Mouse (Mus musculus): ENCODE results near the gene Vmn2r47. TPM values are rescaled to one million over a fixed set of nuclear protein-coding genes. Genes with fewer than 3 reads are reported as not detected.
"Not testable (repeated sequence)": the region's sequence is repeated elsewhere in the genome, so short reads cannot be mapped to it uniquely, and the experiment has no call there.

Gene Vmn2r47
- not detected in 2 replicates for polyA plus RNA-seq (2016; fragmentation: Nextera tagmentation; extraction: Ambion mirVana)

- WGBS = no CpG with 5 or more reads among the region's 1 CpGs
- H3K9ac ChIP-seq; H3K4me3 ChIP-seq; H3K36me3 ChIP-seq; H3K27ac ChIP-seq; ATAC-seq (ENCODE audit: low FRiP score, low read depth); H3K9me3 ChIP-seq; H3K4me2 ChIP-seq (replicated peaks); H3K27me3 ChIP-seq (replicated peaks); H3K4me1 ChIP-seq: not testable (repeated sequence)
Measured at GRCm38 (mm10) chr7:9841225-9841624, at the start of gene Vmn2r47. TSS of gene Vmn2r47 (minus strand) at chr7:9841325.

GRCm38 (mm10) chr7:9770471-9770870 lies 70.7 kb downstream of the Vmn2r47 start, which contains the start of gene Vmn2r46:
TSS of gene Vmn2r46 (minus strand) at chr7:9770571.
- not testable (repeated sequence) for ATAC-seq (ENCODE audit: low FRiP score, low read depth); H3K9ac ChIP-seq

More at GRCm38 (mm10) chr7:9770471-9770870, 70.7 kb downstream of the Vmn2r47 start, which contains the start of gene Vmn2r46:
- H3K36me3 ChIP-seq; H3K4me2 ChIP-seq (replicated peaks); H3K4me1 ChIP-seq; H3K9me3 ChIP-seq; H3K27me3 ChIP-seq (replicated peaks); H3K4me3 ChIP-seq; H3K27ac ChIP-seq: not testable (repeated sequence)
- WGBS = no CpG with 5 or more reads among the region's 1 CpGs

Other genes with a start within 250 kb of the Vmn2r47 start
- not detected in 2 replicates for gene Vmn2r46, start 70.8 kb downstream of the Vmn2r47 start, polyA plus RNA-seq (2016; fragmentation: Nextera tagmentation; extraction: Ambion mirVana)
- gene Vmn2r48, start 112.3 kb upstream of the Vmn2r47 start, polyA plus RNA-seq (2016; fragmentation: Nextera tagmentation; extraction: Ambion mirVana) = not detected in 2 replicates
- not detected in 2 replicates for gene Vmn2r49, start 150.9 kb upstream of the Vmn2r47 start, polyA plus RNA-seq (2016; fragmentation: Nextera tagmentation; extraction: Ambion mirVana)
- gene Vmn2r50, start 212.0 kb upstream of the Vmn2r47 start, polyA plus RNA-seq (2016; fragmentation: Nextera tagmentation; extraction: Ambion mirVana) = not detected in 2 replicates

Data from neural tube, embryonic 12.5 days (tissue).